Mouse (Mus musculus): ENCODE results near the gene Erf.
A peak's percentile ranks its signal among the peaks of the same experiment; 100 is the strongest.

Erf gene

DNA sequence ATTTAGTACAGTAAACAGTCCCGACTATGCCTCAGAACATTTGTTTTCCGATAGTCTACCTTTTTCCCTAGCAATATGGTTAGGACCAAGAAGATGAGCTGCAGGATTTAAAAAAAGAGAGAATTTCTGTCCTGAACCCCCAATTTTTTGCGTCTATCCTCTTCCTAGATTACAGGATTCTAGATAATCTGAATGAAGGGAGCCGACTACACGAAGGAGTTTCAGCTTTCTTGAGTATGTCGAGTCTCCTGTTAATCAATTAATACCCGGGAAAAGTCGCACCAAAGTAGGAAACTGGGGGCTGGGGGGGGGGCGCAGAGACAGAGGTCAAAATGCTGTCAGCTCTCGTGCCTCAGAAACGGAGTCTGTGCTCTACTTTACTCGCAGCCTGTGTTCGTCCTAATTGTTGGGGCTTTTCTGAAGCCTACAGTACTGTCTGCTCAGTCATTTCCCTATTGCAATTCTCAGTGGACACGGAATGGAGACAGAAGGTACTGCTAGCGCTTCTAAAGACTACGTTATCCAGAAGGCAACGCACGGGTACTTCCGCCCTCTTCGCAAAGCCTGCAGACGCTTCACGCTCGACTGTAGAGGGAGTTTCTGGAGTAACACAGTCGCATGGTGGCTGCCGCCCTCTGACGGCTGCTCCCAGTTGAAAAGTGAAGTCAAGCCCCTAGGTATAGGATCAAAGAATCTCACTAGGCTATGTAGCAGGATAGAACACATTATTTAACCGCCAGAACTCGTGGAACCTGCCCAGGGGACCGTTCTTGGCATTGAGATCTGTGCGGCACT lies 11.5 kb downstream of the Erf start:
- DNase-seq (ENCODE audit: low read depth, low spot score): peak; percentile 90

DNA sequence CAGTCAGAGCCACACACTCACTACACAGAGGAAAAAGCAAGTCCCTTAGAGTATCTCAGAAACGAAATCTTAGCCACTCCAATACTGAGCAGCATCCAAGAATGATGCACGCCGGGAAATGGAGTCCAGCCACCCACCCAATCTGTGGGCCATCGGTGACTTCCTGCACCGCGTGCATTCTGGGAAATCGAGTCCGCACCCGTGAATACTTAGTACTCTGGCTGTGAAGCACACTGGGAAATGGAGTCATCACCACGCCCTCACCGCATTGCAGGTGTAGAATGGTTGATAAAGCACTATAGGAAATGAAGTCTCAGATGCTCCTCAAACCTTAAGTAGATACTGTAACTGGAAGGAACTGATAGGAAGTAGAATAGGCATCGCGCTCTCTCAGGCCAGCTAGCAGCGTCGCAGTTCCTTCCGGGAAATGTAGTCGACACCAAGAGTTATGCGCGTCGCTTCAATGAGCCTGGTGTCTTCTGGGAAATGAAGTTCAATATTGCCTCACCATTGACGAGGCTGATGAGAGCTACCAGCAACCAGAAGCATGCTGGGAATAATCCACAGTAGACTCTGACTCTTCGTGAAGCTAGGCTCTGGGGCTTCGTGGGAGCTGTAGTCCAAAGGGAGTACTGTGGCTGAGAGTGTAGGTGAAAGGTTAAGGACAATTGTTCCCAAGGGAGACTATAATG lies 12.4 kb downstream of the Erf start:
- peak; percentile 95 for DNase-seq (ENCODE audit: low read depth, low spot score)

DNA sequence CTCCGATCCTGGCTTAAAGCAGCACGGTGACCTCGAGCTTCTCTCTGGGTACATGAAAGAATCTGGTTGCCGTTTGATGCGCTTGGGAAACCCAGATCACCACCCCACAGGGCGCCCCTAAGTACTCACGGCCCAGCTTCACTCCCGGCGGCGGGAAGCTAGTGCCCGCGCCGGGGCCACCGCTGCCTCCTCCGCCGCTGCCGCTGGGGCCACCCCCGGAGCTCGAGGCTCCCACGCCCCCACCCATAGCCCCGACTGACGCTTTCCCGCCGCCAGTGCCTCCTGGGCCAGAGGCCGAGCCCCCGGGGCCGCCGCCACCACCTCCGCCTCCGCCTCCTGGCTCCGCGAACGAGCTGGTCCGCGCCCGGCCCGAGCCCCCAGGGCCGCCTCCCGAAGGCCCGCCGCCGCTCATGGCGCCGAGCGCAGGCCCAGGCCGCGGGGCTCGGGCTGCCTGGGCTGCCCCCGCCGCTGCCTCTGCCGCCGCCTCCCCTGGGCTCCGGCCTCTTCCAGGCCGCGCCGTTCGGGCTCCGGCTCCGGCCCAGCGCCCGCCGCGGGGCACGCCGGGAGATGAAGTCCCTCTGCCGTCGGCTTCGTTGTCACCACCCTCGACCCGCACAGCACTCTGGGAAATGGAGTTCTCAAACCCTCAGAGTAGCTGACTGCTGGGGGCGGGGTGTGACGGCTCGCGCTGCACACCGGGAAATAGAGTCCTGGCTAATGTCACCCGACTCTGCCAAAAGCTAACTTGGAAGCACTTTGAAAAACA lies 13.1 kb downstream of the Erf start, which contains the start of gene Gsk3a:
Gsk3a (minus strand) TSS at position 603 of the 766 bp plus-strand sequence.
- peak; percentile 95 for DNase-seq (ENCODE audit: low read depth, low spot score)

DNA sequence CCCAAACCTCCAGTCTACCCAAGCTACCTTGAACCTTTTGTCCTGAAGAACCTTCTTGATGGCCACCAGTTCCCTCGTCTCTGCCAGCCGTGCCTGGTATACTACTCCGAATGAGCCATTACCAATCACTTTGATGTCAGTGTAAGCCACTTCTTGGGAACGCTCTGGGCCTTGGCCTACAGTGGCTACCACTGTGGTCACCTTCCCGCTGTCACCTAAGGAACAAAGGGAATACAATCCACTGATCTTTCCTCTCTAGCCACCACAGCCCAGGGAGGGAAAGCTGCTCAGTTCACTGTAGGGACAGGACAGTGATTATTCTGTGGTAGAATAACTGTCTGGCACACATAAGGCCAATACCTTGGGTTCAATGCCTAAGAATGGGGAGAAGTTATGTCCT lies 15.0 kb downstream of the Erf start:
- no peak for DNase-seq (ENCODE audit: low read depth, low spot score)

DNA sequence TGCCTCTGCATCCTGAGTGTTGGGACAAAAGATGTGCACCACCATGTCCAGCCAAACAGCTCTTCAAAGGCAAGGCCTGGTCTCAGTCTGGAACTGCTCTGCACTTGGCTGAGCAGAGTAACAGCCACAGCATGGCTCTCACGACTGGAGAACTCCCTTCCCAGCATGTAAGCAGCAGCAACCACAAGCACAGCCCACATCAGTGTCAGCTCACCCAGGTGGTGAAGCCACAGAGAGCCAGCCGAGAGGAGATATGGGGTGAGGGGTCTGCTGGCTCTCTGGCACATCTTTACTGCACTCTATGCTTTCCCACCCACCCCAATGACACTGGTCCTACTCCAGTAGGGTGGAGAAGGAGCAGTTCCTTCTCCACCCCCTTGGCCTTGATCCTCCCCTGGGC lies 17.5 kb downstream of the Erf start:
- no peak for DNase-seq (ENCODE audit: low read depth, low spot score)

DNA sequence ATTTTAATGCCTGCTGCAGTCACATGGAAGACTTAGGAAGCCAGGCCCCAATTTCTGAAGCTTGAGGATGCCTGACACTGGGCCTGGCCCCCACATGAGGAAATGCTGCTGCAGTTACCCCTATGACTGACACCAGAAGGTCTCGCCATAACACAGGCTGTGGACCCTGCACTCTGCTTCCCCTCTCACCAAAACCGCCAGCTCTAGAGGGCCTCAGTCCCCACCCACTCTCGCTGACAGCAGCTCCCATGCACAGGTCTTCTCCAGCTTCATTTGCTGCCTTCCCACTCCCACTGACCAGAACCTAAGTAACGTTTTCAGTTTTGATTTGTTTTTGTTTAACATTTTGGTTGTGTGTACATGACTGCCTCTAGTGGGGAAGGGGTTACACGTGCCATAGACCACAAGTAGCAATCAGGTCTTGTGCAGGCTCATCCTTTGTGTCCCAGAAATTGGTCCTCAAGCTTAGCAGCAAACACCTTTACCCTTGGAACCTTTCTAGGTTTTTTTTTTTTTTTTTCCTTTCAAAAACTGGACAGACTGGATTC lies 18.4 kb downstream of the Erf start:
- DNase-seq (ENCODE audit: low read depth, low spot score): no peak

DNA sequence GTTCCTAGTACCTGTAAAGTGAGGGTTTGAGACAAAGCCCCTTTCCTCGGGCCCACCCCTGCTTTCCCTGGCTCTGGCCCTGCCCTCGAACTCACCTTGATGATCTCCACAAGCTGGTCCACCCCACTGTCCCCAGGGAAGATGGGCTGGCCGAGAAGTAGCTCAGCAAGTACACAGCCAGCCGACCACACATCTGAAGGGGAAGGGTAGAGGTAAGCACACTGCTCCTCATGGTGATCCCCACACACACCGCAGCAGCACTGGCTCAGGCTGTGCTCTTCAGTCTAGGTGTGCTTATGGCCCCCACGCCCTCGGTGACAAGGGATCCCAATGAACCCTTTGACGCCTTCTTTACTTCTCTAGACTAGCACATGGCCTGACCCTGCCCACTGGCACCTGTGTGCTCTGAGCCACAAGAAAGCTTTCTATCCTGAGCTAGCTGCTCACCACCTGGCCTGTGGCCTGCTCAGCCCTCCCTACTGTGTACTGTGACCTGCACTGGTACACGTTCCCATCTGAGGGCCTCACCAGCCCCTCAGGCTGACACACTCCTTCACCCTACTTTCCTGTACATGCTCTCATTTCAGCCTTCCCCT lies 19.8 kb downstream of the Erf start:
- no peak for DNase-seq (ENCODE audit: low read depth, low spot score)

DNA sequence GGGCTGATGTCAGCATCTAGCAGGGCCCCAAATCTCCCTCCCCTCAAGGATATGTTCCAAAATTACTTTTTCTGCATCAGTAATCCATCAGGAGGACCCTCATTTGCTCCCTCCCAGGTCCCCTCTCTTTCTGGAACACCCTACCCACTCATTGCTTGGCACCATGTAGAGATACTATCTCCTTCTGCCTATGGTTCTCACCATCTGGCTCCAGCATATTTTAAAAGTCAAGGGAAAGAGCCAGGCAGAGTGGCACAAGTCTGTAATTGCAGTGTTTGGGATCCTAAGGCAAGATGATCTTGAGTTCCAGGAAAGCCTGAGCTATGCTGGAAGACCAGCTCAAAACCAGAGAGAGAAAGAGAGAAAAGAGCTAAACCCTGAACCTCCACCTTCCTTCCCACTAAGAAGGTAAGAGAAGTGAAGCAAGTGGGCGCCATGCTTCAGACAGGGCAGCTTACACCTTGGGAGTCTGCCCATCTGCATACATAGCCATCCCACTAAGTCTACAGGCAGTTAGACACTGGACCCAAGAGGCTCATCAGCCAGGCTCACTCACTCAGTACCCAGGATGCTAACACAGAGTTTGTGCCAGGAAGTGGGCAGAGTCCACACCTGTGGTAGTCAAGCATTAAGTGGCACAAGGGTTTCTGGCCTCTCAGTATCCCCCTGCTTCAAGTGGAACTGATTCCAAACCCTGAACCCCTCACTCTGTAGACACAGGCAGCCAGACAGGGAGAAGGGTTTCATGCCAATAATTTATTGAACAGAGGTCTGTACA lies 22.8 kb downstream of the Erf start:
- DNase-seq (ENCODE audit: low read depth, low spot score): no peak

DNA sequence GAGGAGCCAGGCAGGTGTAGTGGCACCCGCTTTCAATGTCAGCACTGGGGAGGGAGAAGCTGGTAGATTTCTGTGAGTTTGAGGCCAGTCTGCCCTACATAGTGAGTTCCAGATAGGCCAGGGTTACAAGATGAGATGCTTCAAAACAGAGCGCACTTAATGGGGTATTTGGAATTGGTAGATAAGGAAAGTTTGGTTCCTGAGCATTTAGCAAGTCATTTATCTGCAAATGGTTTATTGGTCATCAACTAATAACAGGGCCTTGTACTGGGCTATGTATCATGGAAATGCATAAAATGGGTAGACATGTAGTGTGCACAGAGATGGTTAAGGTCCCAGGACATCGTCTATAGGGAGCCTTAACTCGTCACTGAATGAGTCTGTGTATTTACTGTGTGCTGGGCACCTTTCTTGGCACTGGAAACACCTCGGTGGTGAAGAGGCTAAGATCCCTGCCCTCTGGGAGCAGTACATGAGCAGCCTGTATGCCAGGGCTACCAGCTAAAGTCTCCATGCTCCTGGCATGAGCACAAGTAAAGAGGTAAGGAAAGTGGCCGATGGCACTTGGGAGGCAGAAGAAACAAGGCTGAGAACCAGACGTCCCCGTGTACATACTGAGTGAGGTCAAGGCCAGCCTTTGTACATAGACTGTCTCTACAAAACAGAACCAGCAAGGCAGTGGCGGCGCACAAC lies 28.1 kb downstream of the Erf start:
- DNase-seq (ENCODE audit: low read depth, low spot score): no peak

DNA sequence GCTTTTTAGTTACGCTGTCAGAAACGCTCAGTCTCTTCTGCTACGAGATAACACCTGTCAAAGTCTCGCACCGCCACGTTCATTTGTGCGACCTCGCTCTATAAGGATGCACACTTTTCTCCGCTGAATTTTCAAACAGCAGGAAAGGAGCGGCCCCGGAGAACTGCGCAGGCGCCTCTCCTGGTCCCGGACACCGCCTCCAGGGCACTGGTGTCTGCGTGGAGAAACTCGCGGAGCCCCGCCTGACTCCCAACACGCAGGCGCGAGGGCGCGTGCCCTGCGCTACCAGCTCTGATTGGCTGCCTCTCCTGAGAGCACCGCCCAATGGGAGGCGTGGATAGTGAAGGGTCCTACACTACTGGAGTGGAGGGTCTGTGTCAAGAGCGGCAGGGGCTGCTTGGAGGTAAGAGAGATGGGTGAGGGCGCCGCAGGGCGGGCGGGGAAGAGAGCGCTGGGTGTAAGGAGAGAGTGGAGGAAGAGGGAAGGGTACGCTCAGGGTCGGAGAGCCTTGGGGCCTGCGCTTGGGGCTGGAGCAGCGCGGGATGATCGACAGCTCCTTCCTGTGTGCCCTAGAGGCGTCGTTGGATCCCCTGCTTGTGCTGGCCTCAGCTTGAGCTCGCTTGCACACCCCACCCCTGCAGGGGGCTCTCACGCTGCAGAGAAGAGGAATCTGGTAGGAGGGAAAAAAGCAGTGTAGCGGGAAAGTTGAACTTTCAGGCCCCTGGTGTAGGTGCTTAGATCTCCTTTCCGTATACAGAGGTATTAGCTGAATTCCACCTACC lies 29.3 kb downstream of the Erf start, which contains the start of gene Zfp526:
Zfp526 (plus strand) TSS at position 324 of the 782 bp plus-strand sequence.
- DNase-seq (ENCODE audit: low read depth, low spot score): peak; percentile 98

DNA sequence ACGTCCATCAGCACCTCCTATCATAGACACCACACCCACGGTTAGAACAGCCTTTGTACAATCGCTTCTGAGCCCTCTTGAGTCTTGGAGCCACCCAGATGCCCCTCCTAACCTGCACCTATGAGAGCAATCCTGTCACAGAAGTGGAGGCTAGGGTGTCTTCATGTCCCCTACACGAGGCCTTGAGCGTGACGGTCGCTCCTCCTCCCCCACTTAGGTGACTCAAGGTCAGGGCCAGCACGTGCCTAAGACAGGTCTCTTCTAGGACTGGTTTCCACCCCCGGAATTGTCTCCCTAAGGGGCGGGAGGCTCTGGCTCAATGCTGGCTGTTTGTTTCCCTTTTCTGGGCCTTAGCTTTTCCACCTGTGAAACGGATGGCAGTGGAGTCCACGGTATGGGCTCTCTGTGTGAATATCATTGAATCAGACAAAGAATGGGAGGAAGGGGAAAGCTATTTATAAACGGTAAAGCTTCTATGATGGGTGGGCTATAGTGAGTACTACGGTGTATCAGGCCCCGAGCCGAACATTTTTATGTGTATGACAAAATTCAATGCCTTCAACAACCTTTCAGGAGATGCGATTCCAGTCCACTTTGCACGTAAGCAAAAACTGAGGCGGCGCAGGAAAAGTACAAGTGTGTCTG lies 30.0 kb downstream of the Erf start, which contains the start of gene Dedd2:
Dedd2 (minus strand) TSS at position 159 of the 645 bp plus-strand sequence.
- no peak for DNase-seq (ENCODE audit: low read depth, low spot score)

DNA sequence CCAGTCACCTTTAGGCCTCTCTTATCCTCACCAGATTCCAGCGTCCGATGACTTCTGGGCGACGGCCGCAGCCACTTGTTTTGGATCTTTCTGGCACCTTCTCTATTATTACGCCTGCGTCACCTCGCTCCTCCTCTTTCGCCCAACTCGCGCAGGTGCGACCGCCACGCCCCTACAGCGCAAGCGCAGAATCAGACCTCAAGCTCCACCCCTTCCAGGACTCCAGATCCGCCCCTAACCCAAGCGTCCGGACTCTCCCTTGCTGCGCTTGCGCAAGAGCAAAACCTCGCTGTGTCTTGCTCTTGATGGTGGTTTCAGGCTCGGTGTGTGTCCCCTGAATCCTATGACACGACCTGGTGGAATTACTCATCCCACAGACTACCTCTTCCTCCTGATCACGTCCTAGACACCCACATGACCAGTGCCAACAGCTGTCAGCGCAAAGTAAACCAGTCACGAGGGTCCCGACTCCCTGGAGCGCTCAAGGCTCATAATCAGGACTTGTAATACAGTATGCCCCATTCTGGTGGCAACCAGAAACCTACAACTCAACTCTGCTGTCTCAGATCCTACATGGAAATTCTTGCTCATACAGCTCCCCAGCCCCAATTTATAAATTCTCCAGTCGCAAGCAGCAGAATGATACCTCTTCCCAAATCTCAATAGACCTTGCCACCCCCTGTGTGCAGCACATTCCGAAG lies 30.7 kb downstream of the Erf start:
- DNase-seq (ENCODE audit: low read depth, low spot score): peak; percentile 96

DNA sequence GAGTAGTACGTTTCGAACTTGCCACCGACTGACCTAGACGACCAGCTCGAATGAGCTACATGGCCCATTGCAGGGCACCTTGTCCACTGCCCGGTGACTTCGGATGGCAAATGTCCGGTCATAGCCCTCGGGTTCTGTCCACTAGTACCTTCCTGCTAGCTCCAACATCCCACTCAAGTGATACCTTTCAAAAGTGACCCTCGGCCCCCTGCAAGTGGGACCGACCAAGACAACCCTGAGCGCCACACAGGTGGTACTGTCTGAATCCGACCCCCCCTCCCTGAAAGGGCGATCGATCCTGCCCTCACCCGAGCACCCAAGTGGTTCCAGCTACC lies 31.2 kb downstream of the Erf start:
- peak; percentile 14 for DNase-seq (ENCODE audit: low read depth, low spot score)

DNA sequence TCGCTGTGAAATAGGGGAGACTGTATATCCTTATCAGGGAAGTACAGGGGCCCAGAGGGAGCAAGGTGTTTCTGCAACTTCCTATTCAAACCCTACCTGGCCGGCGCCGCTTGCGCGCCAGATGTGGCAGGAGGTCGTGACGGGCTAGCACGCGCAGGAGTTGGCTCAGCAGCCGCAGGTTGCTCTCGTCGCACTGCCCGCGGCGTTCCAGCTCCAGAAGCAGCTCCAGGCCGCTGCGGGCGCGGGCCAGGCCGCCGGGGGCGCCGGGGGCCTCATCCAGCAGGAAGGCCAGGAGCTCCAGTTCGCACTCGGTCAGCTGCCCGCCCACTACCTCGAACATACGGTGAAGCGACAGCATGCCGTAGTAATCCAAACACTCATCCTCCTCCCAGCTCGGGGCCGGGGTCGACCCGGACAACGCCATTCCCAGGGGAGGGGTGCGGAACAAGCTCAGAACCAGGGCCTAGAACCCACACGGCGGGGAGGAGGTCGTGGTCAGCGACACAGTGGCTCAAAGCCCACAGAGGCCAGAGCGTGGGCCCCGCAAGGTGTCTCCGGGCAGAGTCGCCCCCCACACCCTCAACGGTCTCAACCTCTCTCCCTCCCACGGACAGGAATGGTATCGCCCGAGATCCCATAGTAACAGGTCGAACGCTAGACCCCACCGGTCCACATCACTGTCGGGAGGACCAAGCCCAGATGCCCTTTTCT lies 31.7 kb downstream of the Erf start:
- peak; percentile 69 for DNase-seq (ENCODE audit: low read depth, low spot score)

DNA sequence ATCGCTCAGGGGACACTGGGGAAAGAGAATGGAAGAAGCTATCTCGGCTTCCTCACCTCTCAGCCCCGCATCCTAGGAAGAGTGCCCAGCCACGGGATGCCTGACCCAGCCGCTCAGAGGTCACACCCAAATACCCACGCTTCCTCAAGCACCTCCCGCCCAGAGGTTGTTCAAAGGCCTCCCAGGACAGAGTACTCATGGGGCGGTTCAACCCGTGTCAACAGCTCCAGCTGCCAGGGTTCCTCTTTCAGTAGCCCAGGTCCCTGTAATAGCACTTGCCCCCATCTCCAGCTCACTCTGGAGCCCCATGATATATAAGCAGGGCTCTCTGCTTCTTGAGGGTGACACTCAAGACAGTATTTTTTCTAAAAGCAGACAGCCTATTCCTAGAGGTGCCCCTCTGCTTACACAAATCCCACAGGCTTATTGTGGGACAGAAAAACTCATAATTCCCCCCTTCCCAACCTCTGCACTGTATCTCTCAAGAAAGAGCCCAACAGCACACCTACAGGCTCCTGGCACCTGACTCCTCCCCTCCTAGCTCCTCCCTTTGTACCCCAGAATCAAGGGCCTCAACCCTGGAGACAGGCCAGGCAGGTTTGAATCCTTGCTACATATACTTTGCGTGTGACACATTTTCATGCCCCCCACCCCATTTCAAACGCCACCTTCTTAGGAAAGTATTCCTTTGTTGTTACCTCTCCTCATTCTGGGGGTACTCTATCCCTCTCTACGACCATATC lies 32.7 kb downstream of the Erf start:
- DNase-seq (ENCODE audit: low read depth, low spot score): no peak

DNA sequence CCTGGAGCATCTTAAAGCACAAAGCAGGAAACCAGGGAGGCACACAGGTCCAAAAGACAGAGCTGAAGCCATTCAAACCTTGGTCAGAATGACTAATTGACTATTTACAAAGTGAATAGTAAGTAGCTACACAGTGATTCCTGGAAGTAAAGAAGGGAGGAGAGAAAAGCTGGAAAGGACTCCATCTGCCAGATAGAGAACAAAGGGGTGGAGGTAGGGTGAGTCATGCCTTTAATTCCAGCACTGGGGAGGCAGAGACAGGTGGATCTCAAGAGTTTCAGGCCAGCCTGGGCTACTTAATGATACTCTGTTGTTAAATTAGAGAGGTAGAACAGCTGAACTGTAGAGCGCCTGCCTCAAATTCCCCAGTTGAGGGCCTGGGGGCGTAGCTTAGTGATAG lies 36.4 kb downstream of the Erf start:
- no peak for DNase-seq (ENCODE audit: low read depth, low spot score)

DNA sequence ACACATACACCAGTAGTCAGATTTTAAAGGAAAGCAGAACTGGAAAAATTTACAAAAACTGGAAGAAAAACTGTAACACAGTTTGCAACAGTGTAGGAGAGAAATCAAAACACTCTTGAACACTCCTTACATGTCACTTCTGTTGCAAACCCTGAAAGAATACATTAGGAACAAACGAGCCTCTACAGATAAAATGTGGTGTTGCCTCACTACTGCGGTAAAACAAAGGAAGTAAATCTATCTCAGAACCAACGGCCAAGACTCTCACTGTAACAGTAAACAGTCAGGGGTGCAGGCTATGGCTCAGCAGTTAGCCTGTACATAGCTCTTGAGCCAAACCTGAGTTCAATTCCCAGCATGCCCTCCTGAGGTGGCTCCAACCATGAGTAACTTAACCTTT lies 37.5 kb downstream of the Erf start:
- DNase-seq (ENCODE audit: low read depth, low spot score): no peak
